Mouse (Mus musculus): Measurements from ENCODE around the gene Hist3h2a. TPM values are rescaled to one million over a fixed set of nuclear protein-coding genes. Genes with fewer than 3 reads are reported as not detected.

Hist3h2a gene
- polyA plus RNA-seq, 1 experiment = 2.9 TPM

DNA sequence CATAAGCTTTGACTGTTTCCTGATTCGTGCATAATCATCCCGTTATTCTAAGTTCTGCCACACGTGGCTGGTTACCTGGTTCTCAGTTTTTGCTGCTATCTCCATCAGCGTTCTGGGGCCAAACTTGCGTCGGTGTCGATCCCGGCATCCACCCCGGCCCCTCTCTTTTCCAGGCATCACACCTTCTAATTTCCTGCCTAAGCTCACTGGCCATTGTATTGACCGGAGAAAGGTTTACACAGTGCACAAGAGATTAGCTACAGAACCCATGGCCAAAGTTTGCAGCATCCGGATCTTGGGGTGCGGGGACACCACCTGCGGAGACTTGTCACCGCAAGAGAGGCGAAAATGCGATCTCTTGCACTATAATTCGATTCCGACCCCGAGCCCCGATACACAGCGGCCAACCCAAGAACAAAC is 23.1 kb downstream of the Hist3h2a start:
- no peaks in the 10 kb centered on the region for H3K4me1 ChIP-seq (ENCODE audit: control insufficient read depth, insufficient read depth, low read length)

DNA sequence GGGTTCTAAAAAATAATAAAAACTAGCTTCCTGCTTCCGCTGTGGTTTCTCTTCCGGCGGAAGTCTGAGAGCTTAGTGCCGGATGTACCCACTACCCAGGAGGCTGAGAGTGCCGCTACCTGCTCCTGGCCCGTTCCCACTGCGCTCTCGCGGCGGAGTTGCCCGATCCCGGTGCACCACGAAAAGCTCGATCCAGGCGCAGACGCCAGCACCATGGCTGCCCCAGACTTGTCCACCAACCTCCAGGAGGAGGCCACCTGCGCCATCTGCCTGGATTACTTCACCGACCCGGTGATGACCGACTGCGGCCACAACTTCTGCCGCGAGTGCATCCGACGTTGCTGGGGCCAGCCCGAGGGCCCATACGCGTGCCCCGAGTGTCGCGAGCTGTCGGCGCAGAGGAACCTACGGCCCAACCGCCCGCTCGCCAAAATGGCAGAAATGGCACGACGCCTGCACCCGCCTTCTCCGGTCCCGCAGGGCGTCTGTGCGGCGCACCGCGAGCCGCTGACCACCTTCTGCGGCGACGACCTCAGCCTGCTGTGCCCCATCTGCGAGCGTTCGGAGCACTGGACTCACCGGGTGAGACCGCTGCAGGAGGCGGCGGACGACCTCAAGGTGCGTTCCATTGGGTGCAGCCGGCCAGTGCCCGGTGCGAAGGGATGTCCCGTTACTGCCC is 23.7 kb downstream of the Hist3h2a start, which contains the start of gene Trim11:
TSS of gene Trim11 (plus strand) at position 67 of the 679 bp plus-strand sequence.
- Histone ChIP-seq H3K4me1 (ENCODE audit: control insufficient read depth, insufficient read depth, low read length) (no peaks in the 10 kb centered on the region), H3K36me3 (ENCODE audit: control insufficient read depth, insufficient read depth, low read length, poor library complexity, severe bottlenecking) (peaks cover 7% of the 10 kb centered on the region), H3K27me3 (ENCODE audit: control insufficient read depth, insufficient read depth, low read length, poor library complexity, severe bottlenecking) (no peaks in the 10 kb centered on the region), H3K9me3 (replicated peaks; ENCODE audit: control insufficient read depth, insufficient read depth, low read length, poor library complexity, severe bottlenecking) (no peaks in the 10 kb centered on the region), H3K27ac (ENCODE audit: insufficient read depth, low read length) (peak within 1 kb of the TSS; percentile 8; the same call in 1 of the 2 replicates), H3K9ac (ENCODE audit: low read depth, poor library complexity, severe bottlenecking) (peak within 1 kb of the TSS; percentile 84), H3K4me3 (ENCODE audit: low read depth, low read length) (peak within 1 kb of the TSS; percentile 86)
- TF ChIP-seq EP300 (IDR thresholded peaks at IDR 0.05; ENCODE audit: insufficient read depth, low read depth, low read length) (no peak), POLR2A (IDR thresholded peaks at IDR 0.05; ENCODE audit: insufficient read depth, low read length) (peak; percentile 40)

More for the DNA sequence above, 23.1 kb downstream of the Hist3h2a start:
- H3K4me3 ChIP-seq (ENCODE audit: low read depth, low read length) = peak overlapping the region; percentile 86
- peak overlapping the region; percentile 8; the same call in 1 of the 2 replicates for H3K27ac ChIP-seq (ENCODE audit: insufficient read depth, low read length)
- H3K36me3 ChIP-seq (ENCODE audit: control insufficient read depth, insufficient read depth, low read length, poor library complexity, severe bottlenecking) = peaks cover 2% of the 10 kb centered on the region
- H3K9ac ChIP-seq (ENCODE audit: low read depth, poor library complexity, severe bottlenecking) = peak overlapping the region; percentile 84
- TF ChIP-seq POLR2A (IDR thresholded peaks at IDR 0.05; ENCODE audit: insufficient read depth, low read length) (no peak), CTCF (IDR thresholded peaks at IDR 0.05; ENCODE audit: low read depth, low read length) (no peak)
- no peaks in the 10 kb centered on the region for H3K9me3 ChIP-seq (replicated peaks; ENCODE audit: control insufficient read depth, insufficient read depth, low read length, poor library complexity, severe bottlenecking)
- no peaks in the 10 kb centered on the region for H3K27me3 ChIP-seq (ENCODE audit: control insufficient read depth, insufficient read depth, low read length, poor library complexity, severe bottlenecking)

DNA sequence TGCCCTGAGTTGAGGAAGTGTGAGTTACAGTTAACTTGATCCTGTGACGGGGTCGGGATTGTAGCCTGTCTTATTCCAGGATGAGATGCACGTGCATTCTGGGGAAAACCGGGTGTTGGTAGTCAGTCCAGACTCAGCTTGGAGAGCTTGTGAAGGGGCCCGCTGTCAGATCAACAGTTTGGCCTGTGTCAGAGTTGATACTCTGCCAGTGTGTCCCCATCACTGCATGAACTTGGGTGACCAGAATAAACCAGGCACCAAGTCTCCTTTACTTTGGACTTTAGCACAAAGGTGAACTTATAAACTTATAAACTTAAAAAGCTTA is 24.2 kb downstream of the Hist3h2a start:
- Histone ChIP-seq H3K9me3 (replicated peaks; ENCODE audit: control insufficient read depth, insufficient read depth, low read length, poor library complexity, severe bottlenecking) (no peaks in the 10 kb centered on the region), H3K4me1 (ENCODE audit: control insufficient read depth, insufficient read depth, low read length) (no peaks in the 10 kb centered on the region), H3K4me3 (ENCODE audit: low read depth, low read length) (peak overlapping the region; percentile 86), H3K9ac (ENCODE audit: low read depth, poor library complexity, severe bottlenecking) (peak overlapping the region; percentile 84), H3K27ac (ENCODE audit: insufficient read depth, low read length) (no peak overlapping the region), H3K27me3 (ENCODE audit: control insufficient read depth, insufficient read depth, low read length, poor library complexity, severe bottlenecking) (no peaks in the 10 kb centered on the region), H3K36me3 (ENCODE audit: control insufficient read depth, insufficient read depth, low read length, poor library complexity, severe bottlenecking) (peaks cover 9% of the 10 kb centered on the region)
- no peak for TF ChIP-seq POLR2A (IDR thresholded peaks at IDR 0.05; ENCODE audit: insufficient read depth, low read length)

DNA sequence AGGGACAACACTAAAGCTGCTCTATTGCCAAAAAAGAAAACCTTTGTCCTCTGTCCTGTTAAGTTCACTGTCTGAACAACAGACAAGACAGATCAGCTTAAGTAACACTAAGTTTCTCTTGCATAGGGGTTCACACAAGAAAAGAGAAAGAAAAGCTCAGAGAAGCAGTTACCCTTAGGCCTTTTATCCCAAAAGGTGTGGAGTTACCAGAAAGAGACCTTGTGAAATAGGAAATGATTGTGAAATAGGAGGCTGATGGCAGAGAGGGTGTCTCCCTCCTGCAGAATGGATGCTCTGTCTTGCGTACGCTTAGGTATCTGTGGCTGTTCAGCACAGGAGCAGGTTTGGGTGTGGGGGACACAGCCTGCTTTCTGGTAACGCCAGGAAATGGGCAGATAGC is 24.7 kb downstream of the Hist3h2a start:
- Histone ChIP-seq H3K9ac (ENCODE audit: low read depth, poor library complexity, severe bottlenecking) (peak overlapping the region; percentile 84), H3K4me1 (ENCODE audit: control insufficient read depth, insufficient read depth, low read length) (no peaks in the 10 kb centered on the region), H3K9me3 (replicated peaks; ENCODE audit: control insufficient read depth, insufficient read depth, low read length, poor library complexity, severe bottlenecking) (no peaks in the 10 kb centered on the region), H3K27ac (ENCODE audit: insufficient read depth, low read length) (peak overlapping the region; percentile 71), H3K27me3 (ENCODE audit: control insufficient read depth, insufficient read depth, low read length, poor library complexity, severe bottlenecking) (no peaks in the 10 kb centered on the region), H3K36me3 (ENCODE audit: control insufficient read depth, insufficient read depth, low read length, poor library complexity, severe bottlenecking) (peaks cover 15% of the 10 kb centered on the region), H3K4me3 (ENCODE audit: low read depth, low read length) (peak overlapping the region; percentile 75)
- TF ChIP-seq CTCF (IDR thresholded peaks at IDR 0.05; ENCODE audit: low read depth, low read length) (no peak), POLR2A (IDR thresholded peaks at IDR 0.05; ENCODE audit: insufficient read depth, low read length) (no peak), EP300 (IDR thresholded peaks at IDR 0.05; ENCODE audit: insufficient read depth, low read depth, low read length) (no peak)

DNA sequence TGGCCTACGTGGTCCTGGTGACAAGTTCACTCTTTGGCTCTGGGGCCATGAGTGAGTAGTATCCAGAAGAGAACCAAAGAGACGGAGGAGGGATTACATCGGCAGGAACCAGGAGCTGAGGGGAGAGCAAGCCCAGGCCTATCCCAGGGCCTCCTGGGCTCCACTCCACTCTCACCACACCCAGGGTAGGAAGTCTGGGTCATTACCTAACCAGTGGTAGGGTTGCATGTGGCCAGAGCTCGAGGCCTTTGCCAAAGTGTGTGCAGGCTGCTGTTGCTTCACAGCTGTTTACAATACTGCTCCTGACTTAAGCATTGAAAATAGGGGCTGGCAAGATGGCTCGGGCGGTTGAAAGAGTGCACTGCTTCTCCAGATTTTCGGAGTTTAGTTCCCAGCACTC is 25.2 kb downstream of the Hist3h2a start:
- TF ChIP-seq EP300 (IDR thresholded peaks at IDR 0.05; ENCODE audit: insufficient read depth, low read depth, low read length) (no peak), CTCF (IDR thresholded peaks at IDR 0.05; ENCODE audit: low read depth, low read length) (no peak), POLR2A (IDR thresholded peaks at IDR 0.05; ENCODE audit: insufficient read depth, low read length) (no peak)
- H3K9ac ChIP-seq (ENCODE audit: low read depth, poor library complexity, severe bottlenecking) = peak overlapping the region; percentile 84
- peak overlapping the region; percentile 75 for H3K4me3 ChIP-seq (ENCODE audit: low read depth, low read length)
- peak overlapping the region; percentile 71 for H3K27ac ChIP-seq (ENCODE audit: insufficient read depth, low read length)
- no peaks in the 10 kb centered on the region for H3K27me3 ChIP-seq (ENCODE audit: control insufficient read depth, insufficient read depth, low read length, poor library complexity, severe bottlenecking)
- H3K9me3 ChIP-seq (replicated peaks; ENCODE audit: control insufficient read depth, insufficient read depth, low read length, poor library complexity, severe bottlenecking) = no peaks in the 10 kb centered on the region
- H3K4me1 ChIP-seq (ENCODE audit: control insufficient read depth, insufficient read depth, low read length) = no peaks in the 10 kb centered on the region
- H3K36me3 ChIP-seq (ENCODE audit: control insufficient read depth, insufficient read depth, low read length, poor library complexity, severe bottlenecking) = peaks cover 19% of the 10 kb centered on the region

DNA sequence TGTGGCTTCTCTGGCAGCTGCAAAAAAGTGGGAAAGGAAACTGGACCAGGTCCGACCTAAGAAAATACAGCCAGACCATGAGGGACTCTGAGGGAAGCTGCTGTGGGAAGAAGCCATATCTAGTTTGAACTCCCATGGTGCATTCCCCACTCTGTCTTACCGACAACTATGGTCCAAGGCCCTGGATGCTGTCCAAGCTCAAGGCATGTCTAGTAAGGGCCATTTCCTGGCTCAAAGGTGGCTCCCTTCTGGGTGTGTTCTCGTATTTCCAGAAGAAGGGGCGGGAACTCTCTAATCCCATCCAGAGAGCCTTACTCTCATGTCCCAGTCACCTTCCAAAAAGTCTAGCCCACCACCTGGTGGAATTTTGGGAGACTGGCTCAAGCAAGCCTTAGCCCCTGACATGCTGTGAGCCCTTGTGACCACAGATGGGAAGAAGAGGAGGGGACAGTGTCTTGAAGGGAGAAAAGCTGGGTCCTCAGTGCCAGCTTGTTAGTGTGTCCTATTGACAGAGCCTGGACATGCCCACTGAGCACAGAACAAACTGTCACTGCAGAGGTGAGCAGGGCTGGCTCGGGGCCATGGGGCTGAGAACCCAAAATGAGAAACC is 26.0 kb downstream of the Hist3h2a start:
- H3K27me3 ChIP-seq (ENCODE audit: control insufficient read depth, insufficient read depth, low read length, poor library complexity, severe bottlenecking) = no peaks in the 10 kb centered on the region
- no peak overlapping the region for H3K27ac ChIP-seq (ENCODE audit: insufficient read depth, low read length)
- no peaks in the 10 kb centered on the region for H3K9me3 ChIP-seq (replicated peaks; ENCODE audit: control insufficient read depth, insufficient read depth, low read length, poor library complexity, severe bottlenecking)
- H3K4me3 ChIP-seq (ENCODE audit: low read depth, low read length) = 0 out of 2 replicates have a peak overlapping the region, but pooled peaks have one; percentile 3
- TF ChIP-seq POLR2A (IDR thresholded peaks at IDR 0.05; ENCODE audit: insufficient read depth, low read length) = no peak
- no peak for TF ChIP-seq EP300 (IDR thresholded peaks at IDR 0.05; ENCODE audit: insufficient read depth, low read depth, low read length)
- TF ChIP-seq CTCF (IDR thresholded peaks at IDR 0.05; ENCODE audit: low read depth, low read length) = no peak
- H3K9ac ChIP-seq (ENCODE audit: low read depth, poor library complexity, severe bottlenecking) = peak overlapping the region; percentile 84
- H3K4me1 ChIP-seq (ENCODE audit: control insufficient read depth, insufficient read depth, low read length) = no peaks in the 10 kb centered on the region
- peaks cover 26% of the 10 kb centered on the region for H3K36me3 ChIP-seq (ENCODE audit: control insufficient read depth, insufficient read depth, low read length, poor library complexity, severe bottlenecking)

Measured in ES-Bruce4 (cell line).